Mouse (Mus musculus): ENCODE data around the gene Ctnnd2.

The Ctnnd2 gene

GRCm38 (mm10) chr15:30655433-30655832 is 483.0 kb downstream of the Ctnnd2 start:
- DNase-seq: no peak

- DNase-seq: no peak
Measured at GRCm38 (mm10) chr15:30657588-30657987, 485.2 kb downstream of the Ctnnd2 start.

GRCm38 (mm10) chr15:30660539-30661149 is 488.3 kb downstream of the Ctnnd2 start:
- no peak for DNase-seq

GRCm38 (mm10) chr15:30661689-30662422 is 489.5 kb downstream of the Ctnnd2 start:
- no peak for DNase-seq

GRCm38 (mm10) chr15:30667819-30668587 is 495.6 kb downstream of the Ctnnd2 start:
- DNase-seq: no peak

- DNase-seq: peak; percentile 40
Measured at GRCm38 (mm10) chr15:30681939-30682338, 509.5 kb downstream of the Ctnnd2 start.

- peak; percentile 49 for DNase-seq
Measured at GRCm38 (mm10) chr15:30682360-30683119, 510.1 kb downstream of the Ctnnd2 start.

- DNase-seq: no peak
Measured at GRCm38 (mm10) chr15:30686206-30687101, 514.1 kb downstream of the Ctnnd2 start.

- peak; percentile 49 for DNase-seq
Measured at GRCm38 (mm10) chr15:30693754-30694205, 521.4 kb downstream of the Ctnnd2 start.

- no peak for DNase-seq
Measured at GRCm38 (mm10) chr15:30694286-30694685, 521.9 kb downstream of the Ctnnd2 start.

- no peak for DNase-seq
Measured at GRCm38 (mm10) chr15:30695859-30696258, 523.5 kb downstream of the Ctnnd2 start.

GRCm38 (mm10) chr15:30697356-30697755 is 525.0 kb downstream of the Ctnnd2 start:
- DNase-seq: no peak

- DNase-seq: no peak
Measured at GRCm38 (mm10) chr15:30700762-30701161, 528.4 kb downstream of the Ctnnd2 start.

GRCm38 (mm10) chr15:30701592-30701991 is 529.2 kb downstream of the Ctnnd2 start:
- DNase-seq: no peak

GRCm38 (mm10) chr15:30709026-30709753 is 536.8 kb downstream of the Ctnnd2 start:
- peak; percentile 69 for DNase-seq

GRCm38 (mm10) chr15:30709754-30710105 is 537.3 kb downstream of the Ctnnd2 start:
- DNase-seq: no peak

- no peak for DNase-seq
Measured at GRCm38 (mm10) chr15:30714823-30715222, 542.4 kb downstream of the Ctnnd2 start.

GRCm38 (mm10) chr15:30718811-30719210 is 546.4 kb downstream of the Ctnnd2 start:
- peak; percentile 37 for DNase-seq

- DNase-seq: peak; percentile 67
Measured at GRCm38 (mm10) chr15:30719226-30719625, 546.8 kb downstream of the Ctnnd2 start.

GRCm38 (mm10) chr15:30721098-30721497 is 548.7 kb downstream of the Ctnnd2 start:
- no peak for DNase-seq

- no peak for DNase-seq
Measured at GRCm38 (mm10) chr15:30726066-30726465, 553.7 kb downstream of the Ctnnd2 start.

Data from right cerebral cortex, adult 18-20 months (tissue).